Mouse (Mus musculus) heart, embryonic 14.5 days (tissue): ENCODE measurements around the gene Ncf1. TPM values are rescaled to one million over a fixed set of nuclear protein-coding genes. Genes with fewer than 3 reads are reported as not detected.

Experiments used
- ATAC-seq: fragments of 200-750 bp; cut with Nextera tagmentation; 2 replicates; pipeline ENCODE4 v1.8.0; 2017; ENCODE audit warnings: low read depth, moderate TSS enrichment; ENCODE audit not compliant: insufficient number of reproducible peaks, insufficient read depth, low FRiP score
- H3K27ac ChIP-seq, 2 experiments: fragments of 200-500 bp in 1 of 2; fragments of 300-500 bp in 1 of 2; sonication (generic) in 1 of 2; replicated peaks in 1 of 2; 2 replicates each; pipeline ENCODE4 v1.5.1; 2012 to 2014; ENCODE audit warnings: low read depth in 2 of 2, low read length in 2 of 2, control low read depth in 1 of 2, mild to moderate bottlenecking in 1 of 2, mixed read lengths in 1 of 2; ENCODE audit not compliant: control insufficient read depth in 1 of 2, insufficient read depth in 1 of 2
- H3K27me3 ChIP-seq: fragments of 300-500 bp; sonication (generic); 2 replicates; pipeline ENCODE4 v1.6.1; 2014; ENCODE audit warnings: mild to moderate bottlenecking, low read length, control low read depth; ENCODE audit not compliant: control insufficient read depth, insufficient read depth
- H3K36me3 ChIP-seq: fragments of 300-500 bp; sonication (generic); 2 replicates; pipeline ENCODE4 v1.6.1; 2014; ENCODE audit warnings: mild to moderate bottlenecking, control low read depth, low read length, mixed read lengths; ENCODE audit not compliant: control insufficient read depth, insufficient read depth
- H3K4me1 ChIP-seq, 2 experiments: fragments of 200-500 bp in 1 of 2; fragments of 300-500 bp in 1 of 2; sonication (generic) in 1 of 2; 2 replicates each; pipeline ENCODE4 v1.6.1; 2012 to 2014; ENCODE audit warnings: low read length in 2 of 2, control low read depth in 1 of 2, mixed read lengths in 1 of 2; ENCODE audit not compliant: control insufficient read depth in 2 of 2, insufficient read depth in 2 of 2
- H3K4me2 ChIP-seq: fragments of 300-500 bp; sonication (generic); 2 replicates; pipeline ENCODE4 v1.6.1; 2014; ENCODE audit warnings: mild to moderate bottlenecking, low read length
- H3K4me3 ChIP-seq, 2 experiments: fragments of 200-500 bp in 1 of 2; fragments of 300-500 bp in 1 of 2; sonication (generic) in 1 of 2; 2 replicates each; pipeline ENCODE4 v1.5.1; 2012 to 2014; ENCODE audit warnings: low read length in 2 of 2, mild to moderate bottlenecking in 2 of 2, control low read depth in 1 of 2, low read depth in 1 of 2, moderate library complexity in 1 of 2; ENCODE audit not compliant: control insufficient read depth in 1 of 2, insufficient read depth in 1 of 2
- H3K9ac ChIP-seq: fragments of 300-500 bp; sonication (generic); 2 replicates; pipeline ENCODE4 v1.6.1; 2014; ENCODE audit warnings: mild to moderate bottlenecking, low read length
- H3K9me3 ChIP-seq: fragments of 300-500 bp; sonication (generic); 2 replicates; pipeline ENCODE4 v1.6.1; 2016; ENCODE audit warnings: low read length, control low read depth; ENCODE audit not compliant: control insufficient read depth
- WGBS: fragments of 180-500 bp; shearing (Covaris S2); extraction: QIAGEN DNeasy Blood & Tissue Kit; methylation state at CpG from one replicate; pipeline ENCODE4 v1.1.7; 2014; 5-methylcytosine and 5-hydroxymethylcytosine counted together
- polyA plus RNA-seq: library from polyadenylated mRNA; unstranded; fragments of >200 nt; fragmentation: Nextera tagmentation; extraction: Ambion mirVana; gene quantifications from 2 replicates; pipeline ENCODE4 v1.2.1, GENCODE M21; 2014

The Ncf1 gene
- polyA plus RNA-seq, result 3.0 and 3.4 TPM in 2 replicates

GRCm38 (mm10) chr5:134229391-134229790, at the start of gene Ncf1:
Gene Ncf1 (minus strand): TSS chr5:134229625.
- H3K27me3 ChIP-seq, result no peaks in the 10 kb centered on the region
- no peak within 1 kb of the TSS for H3K27ac ChIP-seq
- no peak within 1 kb of the TSS for H3K4me2 ChIP-seq
- ATAC-seq, result no peak
- no peaks in the 10 kb centered on the region for H3K36me3 ChIP-seq
- H3K4me1 ChIP-seq, result peaks cover 15 to 32% of the 10 kb centered on the region in 2 experiments
- no peak within 1 kb of the TSS for H3K4me3 ChIP-seq
- H3K9ac ChIP-seq, result peak within 1 kb of the TSS; percentile 21; the same call in 1 of the 2 replicates
- 90% methylated on average over 7 of the region's 7 CpGs for WGBS
- no peaks in the 10 kb centered on the region for H3K9me3 ChIP-seq

GRCm38 (mm10) chr5:134277109-134277508, 47.7 kb upstream of the Ncf1 start:
- no peak overlapping the region for H3K27ac ChIP-seq
- 91% methylated on average over 4 of the region's 4 CpGs for WGBS
- ATAC-seq, result no peak
- no peaks in the 10 kb centered on the region for H3K4me1 ChIP-seq
- H3K4me3 ChIP-seq, result no peak overlapping the region
- H3K36me3 ChIP-seq, result peaks cover 95% of the 10 kb centered on the region
- no peak overlapping the region for H3K9ac ChIP-seq
- no peak overlapping the region for H3K4me2 ChIP-seq
- no peaks in the 10 kb centered on the region for H3K9me3 ChIP-seq
- H3K27me3 ChIP-seq, result no peaks in the 10 kb centered on the region

GRCm38 (mm10) chr5:134275556-134275955, 46.1 kb upstream of the Ncf1 start:
- H3K4me1 ChIP-seq, result no peaks in the 10 kb centered on the region
- no peak overlapping the region for H3K9ac ChIP-seq
- 89% methylated on average over 10 of the region's 10 CpGs for WGBS
- no peaks in the 10 kb centered on the region for H3K9me3 ChIP-seq
- no peaks in the 10 kb centered on the region for H3K27me3 ChIP-seq
- H3K27ac ChIP-seq, result no peak overlapping the region
- ATAC-seq, result no peak
- H3K36me3 ChIP-seq, result peaks cover 99% of the 10 kb centered on the region
- no peak overlapping the region for H3K4me2 ChIP-seq
- H3K4me3 ChIP-seq, result no peak overlapping the region

GRCm38 (mm10) chr5:134275021-134275420, 45.6 kb upstream of the Ncf1 start:
- no peaks in the 10 kb centered on the region for H3K27me3 ChIP-seq
- WGBS, result 70% methylated on average over 11 of the region's 11 CpGs
- H3K4me2 ChIP-seq, result no peak overlapping the region
- H3K27ac ChIP-seq, result no peak overlapping the region; a peak in 1 of 4 replicates
- H3K9me3 ChIP-seq, result no peaks in the 10 kb centered on the region
- H3K4me3 ChIP-seq, result no peak overlapping the region
- no peak for ATAC-seq
- H3K9ac ChIP-seq, result no peak overlapping the region
- H3K4me1 ChIP-seq, result no peaks in the 10 kb centered on the region
- H3K36me3 ChIP-seq, result peaks cover 99% of the 10 kb centered on the region

GRCm38 (mm10) chr5:134273761-134274160, 44.3 kb upstream of the Ncf1 start:
- no peaks in the 10 kb centered on the region for H3K27me3 ChIP-seq
- H3K9me3 ChIP-seq, result no peaks in the 10 kb centered on the region
- no peaks in the 10 kb centered on the region for H3K4me1 ChIP-seq
- H3K9ac ChIP-seq, result no peak overlapping the region
- peaks cover 99% of the 10 kb centered on the region for H3K36me3 ChIP-seq
- H3K4me3 ChIP-seq, result no peak overlapping the region
- H3K4me2 ChIP-seq, result no peak overlapping the region
- ATAC-seq, result no peak
- no peak overlapping the region for H3K27ac ChIP-seq
- WGBS, result 85% methylated on average over 8 of the region's 8 CpGs

- Histone ChIP-seq H3K36me3 (peaks cover 100% of the 10 kb centered on the region), H3K4me2 (no peak overlapping the region), H3K9me3 (no peaks in the 10 kb centered on the region), H3K4me3 (no peak overlapping the region), H3K27me3 (no peaks in the 10 kb centered on the region), H3K9ac (no peak overlapping the region), H3K4me1 (no peaks in the 10 kb centered on the region), H3K27ac (no peak overlapping the region)
- no peak for ATAC-seq
- WGBS, result 84% methylated on average over 11 of the region's 11 CpGs
Measured at GRCm38 (mm10) chr5:134272761-134273160, 43.3 kb upstream of the Ncf1 start.

- Histone ChIP-seq H3K9me3 (no peaks in the 10 kb centered on the region), H3K27ac (no peak overlapping the region), H3K9ac (no peak overlapping the region), H3K27me3 (no peaks in the 10 kb centered on the region), H3K4me3 (no peak overlapping the region), H3K36me3 (peaks cover 100% of the 10 kb centered on the region), H3K4me2 (no peak overlapping the region), H3K4me1 (no peaks in the 10 kb centered on the region)
- WGBS, result 85% methylated on average over 11 of the region's 11 CpGs
- no peak for ATAC-seq
Measured at GRCm38 (mm10) chr5:134271421-134271820, 42.0 kb upstream of the Ncf1 start.

GRCm38 (mm10) chr5:134270566-134270965, 41.1 kb upstream of the Ncf1 start:
- H3K4me1 ChIP-seq, result no peaks in the 10 kb centered on the region
- no peak overlapping the region for H3K27ac ChIP-seq
- H3K36me3 ChIP-seq, result peaks cover 100% of the 10 kb centered on the region
- H3K27me3 ChIP-seq, result no peaks in the 10 kb centered on the region
- 91% methylated on average over 4 of the region's 4 CpGs for WGBS
- H3K4me3 ChIP-seq, result no peak overlapping the region
- no peak for ATAC-seq
- no peaks in the 10 kb centered on the region for H3K9me3 ChIP-seq
- H3K4me2 ChIP-seq, result no peak overlapping the region
- H3K9ac ChIP-seq, result no peak overlapping the region
